Mouse (Mus musculus) forebrain, postnatal 0 days (tissue): ENCODE data around the gene Bet1l. TPM values are rescaled to one million over a fixed set of nuclear protein-coding genes. Genes with fewer than 3 reads are reported as not detected.

Experiments used
- ATAC-seq: fragments of 200-750 bp; cut with Nextera tagmentation; 2 replicates; pipeline ENCODE4 v1.8.0; 2017; ENCODE audit warnings: mild to moderate bottlenecking, moderate library complexity
- DNase-seq: peaks from one replicate; pipeline ENCODE4 v3.0.0-alpha.2; 2015
- H3K27ac ChIP-seq: fragments of 300-500 bp; sonication (generic); 2 replicates; pipeline ENCODE4 v1.5.1; 2014; ENCODE audit warnings: low read depth, mild to moderate bottlenecking, antibody characterized with exemption, low read length, moderate library complexity, mixed read lengths
- H3K27me3 ChIP-seq: fragments of 300-500 bp; sonication (generic); 2 replicates; pipeline ENCODE4 v1.6.1; 2014; ENCODE audit warnings: mild to moderate bottlenecking, low read length, mixed read lengths; ENCODE audit not compliant: insufficient read depth
- H3K36me3 ChIP-seq: fragments of 300-500 bp; sonication (generic); 2 replicates; pipeline ENCODE4 v1.6.1; 2014; ENCODE audit warnings: mild to moderate bottlenecking, moderate library complexity; ENCODE audit not compliant: insufficient read depth
- H3K4me1 ChIP-seq: fragments of 300-500 bp; sonication (generic); 2 replicates; pipeline ENCODE4 v1.6.1; 2014; ENCODE audit warnings: antibody characterized with exemption; ENCODE audit not compliant: insufficient read depth
- H3K4me2 ChIP-seq: fragments of 300-500 bp; sonication (generic); 2 replicates; pipeline ENCODE4 v1.6.1; 2014; ENCODE audit warnings: low read depth, mild to moderate bottlenecking, moderate library complexity
- H3K4me3 ChIP-seq: fragments of 300-500 bp; sonication (generic); 2 replicates; pipeline ENCODE4 v1.5.1; 2014; ENCODE audit warnings: low read depth, low read length, mixed read lengths
- H3K9ac ChIP-seq: fragments of 300-500 bp; sonication (generic); 2 replicates; pipeline ENCODE4 v1.6.1; 2014; ENCODE audit warnings: mild to moderate bottlenecking
- H3K9me3 ChIP-seq: fragments of 300-500 bp; sonication (generic); 2 replicates; pipeline ENCODE4 v1.6.1; 2016; ENCODE audit warnings: low read length
- CTCF ChIP-seq: sonication (generic); IDR thresholded peaks from 2 replicates; pipeline ENCODE4 v1.5.1; 2016; ENCODE audit warnings: antibody characterized with exemption, control low read depth, low read depth
- WGBS: fragments of 180-500 bp; shearing (Covaris S2); extraction: QIAGEN DNeasy Blood & Tissue Kit; methylation state at CpG from one replicate; pipeline ENCODE4 v1.1.7; 2014; 5-methylcytosine and 5-hydroxymethylcytosine counted together
- polyA plus RNA-seq: library from polyadenylated mRNA; unstranded; fragments of >200 nt; fragmentation: Nextera tagmentation; extraction: Ambion mirVana; gene quantifications from 2 replicates; pipeline ENCODE4 v1.2.1, GENCODE M21; 2015
- total RNA-seq: library from RNA; depleted of rRNA; stranded (reverse); fragments of >200 nt; gene quantifications from 2 replicates; pipeline ENCODE4 v1.2.3, GENCODE M21; 2014

Bet1l gene
- total and polyA plus RNA-seq, 2 experiments from 2014 or later = 30.8 to 48.8 TPM

DNA sequence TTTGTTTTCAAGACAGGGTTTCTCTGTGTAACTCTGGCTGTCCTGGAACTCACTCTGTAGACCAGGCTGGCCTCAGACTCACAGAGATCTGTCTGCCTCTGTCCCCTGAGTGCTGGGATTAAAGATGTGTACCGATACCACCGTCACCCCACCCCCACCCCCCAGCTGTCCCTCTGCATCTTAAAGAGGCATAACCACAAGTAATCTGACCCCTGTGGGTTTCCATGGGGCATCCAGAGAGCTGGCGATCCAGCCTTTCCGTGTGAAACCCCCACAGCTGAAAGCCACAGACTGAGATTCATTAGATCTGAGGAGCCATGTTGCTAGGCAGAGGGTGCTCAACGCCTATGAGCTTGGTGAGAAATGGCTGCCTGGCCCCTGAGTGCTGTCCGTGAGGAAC lies 2.6 kb upstream of the Bet1l start:
- ATAC-seq (no peak), DNase-seq (no peak)
- H3K4me3 ChIP-seq = no peak overlapping the region
- TF ChIP-seq CTCF = no peak
- H3K4me1 ChIP-seq = peaks cover 21% of the 10 kb centered on the region
- no peak overlapping the region for H3K9ac ChIP-seq
- H3K36me3 ChIP-seq = peaks cover 55% of the 10 kb centered on the region
- WGBS = 77% methylated on average over 6 of the region's 6 CpGs
- H3K27ac ChIP-seq = no peak overlapping the region
- no peaks in the 10 kb centered on the region for H3K9me3 ChIP-seq
- H3K27me3 ChIP-seq = no peaks in the 10 kb centered on the region
- no peak overlapping the region for H3K4me2 ChIP-seq

- DNase-seq (no peak), ATAC-seq (no peak)
- Histone ChIP-seq H3K36me3 (peaks cover 57% of the 10 kb centered on the region), H3K4me3 (peak overlapping the region; percentile 59), H3K4me2 (peak overlapping the region; percentile 80), H3K4me1 (peaks cover 21% of the 10 kb centered on the region), H3K27me3 (no peaks in the 10 kb centered on the region), H3K27ac (no peak overlapping the region), H3K9me3 (no peaks in the 10 kb centered on the region), H3K9ac (peak overlapping the region; percentile 87; the same call in 1 of the 2 replicates)
- TF ChIP-seq CTCF = no peak
- WGBS = 96% methylated on average over 8 of the region's 8 CpGs
These were observed 1.4 kb upstream of the Bet1l start for GRCm38 (mm10) chr7:140858746-140859145.

DNA sequence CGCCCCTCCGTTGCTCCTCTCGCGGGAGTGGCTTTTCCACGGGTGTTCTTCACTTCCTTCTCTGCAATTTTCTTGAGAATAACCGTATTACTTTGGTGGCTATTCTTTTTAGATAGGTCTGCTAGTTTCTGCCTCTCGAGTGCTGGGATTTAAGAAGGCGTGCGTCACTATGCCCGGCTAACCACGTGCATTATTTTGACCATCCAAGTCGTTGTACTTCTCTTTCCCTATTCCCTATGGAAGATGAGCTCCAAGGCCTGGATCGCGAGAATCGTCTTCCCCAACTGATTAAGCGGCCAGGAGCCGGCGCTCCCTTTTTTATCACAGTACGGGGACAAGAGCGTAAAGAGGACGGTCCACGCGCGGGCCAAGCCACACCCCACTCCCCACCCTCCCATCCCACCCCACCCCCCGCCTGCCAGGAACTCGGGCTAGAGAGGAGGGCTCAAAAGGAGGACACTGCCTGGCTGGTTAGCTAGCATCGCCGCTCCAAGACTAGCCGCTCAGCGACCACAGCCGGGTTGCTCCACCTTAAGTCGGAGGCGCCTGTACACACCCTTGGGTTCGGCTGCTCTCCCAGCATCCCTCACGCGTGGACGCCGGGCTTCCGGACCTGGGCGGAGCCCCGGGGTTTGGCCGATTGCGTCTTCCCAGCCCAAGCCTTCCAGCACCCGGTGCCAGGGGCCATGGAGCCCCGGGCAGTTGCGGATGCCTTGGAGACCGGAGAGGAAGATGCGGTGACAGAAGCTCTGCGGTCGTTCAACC lies 410 bp downstream of the Bet1l start, which contains the start of gene Ric8a:
TSS of gene Ric8a (plus strand) at position 173 of the 765 bp plus-strand sequence.
- peak within 1 kb of the TSS; percentile 80 for H3K4me2 ChIP-seq
- ATAC-seq = peak; percentile 77
- H3K4me3 ChIP-seq = peak within 1 kb of the TSS; percentile 59
- peak within 1 kb of the TSS; percentile 92 for H3K27ac ChIP-seq
- peak within 1 kb of the TSS; percentile 87 for H3K9ac ChIP-seq
- WGBS = 1% methylated on average over 50 of the region's 50 CpGs
- no peaks in the 10 kb centered on the region for H3K27me3 ChIP-seq
- DNase-seq = peak; percentile 79
- H3K4me1 ChIP-seq = peaks cover 21% of the 10 kb centered on the region
- H3K9me3 ChIP-seq = no peaks in the 10 kb centered on the region
- no peak for TF ChIP-seq CTCF
- H3K36me3 ChIP-seq = peaks cover 56% of the 10 kb centered on the region

GRCm38 (mm10) chr7:140855860-140856784 lies 1.3 kb downstream of the Bet1l start, which contains the start of gene Gm45785:
Gm45785 (minus strand) TSS chr7:140856331.
- DNase-seq (peak; percentile 89), ATAC-seq (peak; percentile 85)
- H3K4me2 ChIP-seq = peak within 1 kb of the TSS; percentile 80
- H3K9me3 ChIP-seq = no peaks in the 10 kb centered on the region
- peaks cover 21% of the 10 kb centered on the region for H3K4me1 ChIP-seq
- 2% methylated on average over 51 of the region's 51 CpGs for WGBS
- peak within 1 kb of the TSS; percentile 92 for H3K27ac ChIP-seq
- peaks cover 55% of the 10 kb centered on the region for H3K36me3 ChIP-seq
- peak; percentile 37; the same call in 1 of the 2 replicates for TF ChIP-seq CTCF
- H3K4me3 ChIP-seq = peak within 1 kb of the TSS; percentile 59
- H3K9ac ChIP-seq = peak within 1 kb of the TSS; percentile 87
- H3K27me3 ChIP-seq = no peaks in the 10 kb centered on the region

DNA sequence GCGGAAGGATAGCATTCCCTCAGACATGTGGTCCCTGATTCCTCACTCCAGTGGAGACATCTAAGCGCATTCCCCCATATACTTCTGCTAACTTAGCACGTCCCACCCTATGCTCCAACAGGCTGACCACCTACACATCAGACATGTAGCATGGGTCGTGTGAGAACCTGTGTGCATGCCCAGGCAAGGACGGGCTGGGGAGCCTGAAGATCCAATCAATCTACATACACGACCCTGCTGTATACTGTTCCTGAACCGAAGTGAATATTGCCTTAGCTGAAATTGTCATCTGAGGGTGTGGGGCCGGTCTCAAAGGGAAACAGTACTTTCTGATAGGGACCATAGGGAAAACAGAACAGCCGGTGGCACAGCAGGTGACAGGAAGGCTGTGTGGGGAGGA lies 2.2 kb downstream of the Bet1l start:
- H3K9me3 ChIP-seq = no peaks in the 10 kb centered on the region
- no peak for TF ChIP-seq CTCF
- H3K4me1 ChIP-seq = peaks cover 21% of the 10 kb centered on the region
- peak overlapping the region; percentile 87 for H3K9ac ChIP-seq
- no peak overlapping the region for H3K27ac ChIP-seq
- 73% methylated on average over 9 of the region's 9 CpGs for WGBS
- H3K4me2 ChIP-seq = peak overlapping the region; percentile 80
- H3K36me3 ChIP-seq = peaks cover 45% of the 10 kb centered on the region
- H3K4me3 ChIP-seq = peak overlapping the region; percentile 59
- DNase-seq = no peak
- no peak for ATAC-seq
- H3K27me3 ChIP-seq = no peaks in the 10 kb centered on the region

GRCm38 (mm10) chr7:140854483-140854882 lies 2.9 kb downstream of the Bet1l start:
- no peak for TF ChIP-seq CTCF
- WGBS = 94% methylated on average over 18 of the region's 18 CpGs
- no peak overlapping the region for H3K4me2 ChIP-seq

More at GRCm38 (mm10) chr7:140854483-140854882, 2.9 kb downstream of the Bet1l start:
- DNase-seq (no peak), ATAC-seq (no peak)
- Histone ChIP-seq H3K4me1 (peaks cover 21% of the 10 kb centered on the region), H3K4me3 (no peak overlapping the region), H3K36me3 (peaks cover 38% of the 10 kb centered on the region), H3K27ac (no peak overlapping the region), H3K9me3 (no peaks in the 10 kb centered on the region), H3K9ac (no peak overlapping the region), H3K27me3 (no peaks in the 10 kb centered on the region)
